Mouse (Mus musculus): ENCODE data around the gene Map2k7. TPM values are rescaled to one million over a fixed set of nuclear protein-coding genes. Genes with fewer than 3 reads are reported as not detected.
A peak's percentile ranks its signal among the peaks of the same experiment; 100 is the strongest.
"Not testable (repeated sequence)": the region's sequence is repeated elsewhere in the genome, so short reads cannot be mapped to it uniquely, and the experiment has no call there.

The Map2k7 gene
- polyA plus RNA-seq, 1 experiment from 2014 or later, result 18.0 TPM

DNA sequence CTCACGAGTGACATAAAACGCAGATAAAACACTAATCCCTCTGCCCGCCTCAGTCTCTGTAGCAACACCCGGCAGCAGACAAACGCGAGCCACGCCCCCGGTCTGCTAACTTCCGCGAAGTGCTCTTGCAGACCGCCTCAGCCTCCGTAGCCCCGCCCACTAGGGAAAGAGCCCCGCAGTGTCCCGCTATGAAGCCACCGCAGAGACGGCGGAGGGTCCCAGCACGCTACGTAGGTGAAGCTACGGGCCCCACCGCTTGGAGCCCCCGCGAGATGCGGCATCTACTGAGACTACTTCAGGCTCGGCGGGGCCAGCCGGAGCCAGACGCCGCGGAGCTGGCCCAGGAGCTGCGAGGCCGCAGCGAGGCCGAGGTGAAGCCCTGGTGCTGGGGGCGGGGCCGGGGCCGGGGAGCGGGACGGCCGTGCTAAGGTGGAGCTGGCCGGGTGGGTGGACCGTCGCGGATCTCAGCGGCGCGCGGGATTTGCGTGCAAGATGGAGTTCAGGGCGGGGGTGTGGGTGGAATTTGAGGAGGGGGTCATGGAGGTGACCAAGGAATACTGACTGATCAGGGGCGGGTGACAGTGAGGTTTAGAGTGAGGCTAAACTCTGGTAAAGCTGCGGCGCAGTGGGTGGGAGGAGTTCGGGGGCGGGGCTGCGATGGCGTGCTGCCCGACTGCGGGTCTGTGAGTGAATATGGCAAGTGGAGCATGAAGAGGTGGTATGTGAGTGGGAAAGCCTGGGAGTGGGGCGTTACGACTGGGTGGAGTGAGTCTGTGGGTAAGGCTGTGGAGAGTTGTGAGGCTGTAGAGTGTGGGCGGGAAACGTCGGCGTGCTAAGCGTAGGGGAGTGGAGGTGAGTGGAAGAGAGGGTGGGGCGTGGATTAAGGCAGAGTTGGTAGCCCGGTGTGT is 14.6 kb downstream of the Map2k7 start, which contains the start of gene Snapc2:
Gene Snapc2, plus strand, starts transcription at position 147 of the 908 bp plus-strand sequence.
- peaks cover 48% of the 10 kb centered on the region for H3K4me1 ChIP-seq
- peak within 1 kb of the TSS; percentile 96 for H3K4me2 ChIP-seq
- peak within 1 kb of the TSS; percentile 89 for H3K9ac ChIP-seq
- no peaks in the 10 kb centered on the region for H3K9me3 ChIP-seq (replicated peaks)
- peak within 1 kb of the TSS; percentile 86 for H3K4me3 ChIP-seq
- no peaks in the 10 kb centered on the region for H3K27me3 ChIP-seq (replicated peaks)
- ATAC-seq, result peak; percentile 92
- H3K27ac ChIP-seq, result peak within 1 kb of the TSS; percentile 86
- WGBS (ENCODE audit: insufficient replicate concordance), result 1% methylated on average over 69 of the region's 69 CpGs
- peaks cover 42% of the 10 kb centered on the region for H3K36me3 ChIP-seq

DNA sequence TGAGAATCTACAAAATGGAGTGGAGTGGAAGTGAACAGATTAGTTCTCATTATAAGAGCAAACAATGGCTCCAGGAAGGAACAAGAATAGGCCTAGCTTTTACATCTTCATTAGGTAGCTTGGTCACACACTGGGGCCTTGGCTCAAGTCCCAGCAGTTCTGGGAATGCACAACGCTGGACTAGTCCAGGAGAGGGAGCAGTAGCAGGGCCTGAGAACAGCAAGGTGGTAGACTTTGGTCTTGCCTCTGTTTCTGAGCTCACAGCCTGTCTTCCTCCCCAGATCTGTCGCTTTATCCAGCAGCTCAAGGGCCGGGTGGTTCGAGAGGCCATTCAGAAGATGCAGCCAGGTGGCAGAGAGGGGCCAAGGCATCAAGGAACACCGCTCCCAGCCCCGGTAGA is 15.5 kb downstream of the Map2k7 start:
- Histone ChIP-seq H3K9ac (peak overlapping the region; percentile 89), H3K9me3 (replicated peaks) (no peaks in the 10 kb centered on the region), H3K4me2 (peak overlapping the region; percentile 96), H3K27me3 (replicated peaks) (no peaks in the 10 kb centered on the region), H3K36me3 (peaks cover 37% of the 10 kb centered on the region), H3K4me3 (peak overlapping the region; percentile 86), H3K27ac (0 out of 2 replicates have a peak overlapping the region, but pooled peaks have one; percentile 21), H3K4me1 (peaks cover 48% of the 10 kb centered on the region)
- 64% methylated on average over 6 of the region's 6 CpGs for WGBS (ENCODE audit: insufficient replicate concordance)
- ATAC-seq, result no peak

DNA sequence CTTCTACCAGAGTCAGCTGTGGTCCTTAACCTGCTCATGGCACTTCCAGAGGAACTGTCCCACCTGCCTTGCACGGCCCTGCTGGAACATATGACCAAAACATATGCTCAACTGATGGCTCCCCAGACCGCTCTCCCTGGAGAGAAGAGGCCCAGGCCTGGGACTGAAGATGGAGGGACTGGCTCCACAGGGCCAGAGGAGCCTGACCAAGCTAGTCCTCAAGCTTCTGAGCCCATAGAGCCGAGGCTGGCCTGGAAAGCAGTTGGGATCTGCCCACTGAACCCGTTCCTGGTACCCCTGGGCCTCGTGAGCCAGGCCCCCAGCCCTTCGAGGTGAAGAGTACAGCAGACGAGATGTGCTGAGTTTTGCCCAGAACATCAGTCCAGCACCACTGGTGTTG is 16.9 kb downstream of the Map2k7 start:
- WGBS (ENCODE audit: insufficient replicate concordance), result 76% methylated on average over 7 of the region's 7 CpGs
- ATAC-seq; H3K4me3 ChIP-seq; H3K4me2 ChIP-seq; H3K9me3 ChIP-seq (replicated peaks); H3K27me3 ChIP-seq (replicated peaks); H3K27ac ChIP-seq; H3K9ac ChIP-seq: not testable (repeated sequence)
- peaks cover 40% of the 10 kb centered on the region for H3K36me3 ChIP-seq
- H3K4me1 ChIP-seq, result peaks cover 46% of the 10 kb centered on the region

DNA sequence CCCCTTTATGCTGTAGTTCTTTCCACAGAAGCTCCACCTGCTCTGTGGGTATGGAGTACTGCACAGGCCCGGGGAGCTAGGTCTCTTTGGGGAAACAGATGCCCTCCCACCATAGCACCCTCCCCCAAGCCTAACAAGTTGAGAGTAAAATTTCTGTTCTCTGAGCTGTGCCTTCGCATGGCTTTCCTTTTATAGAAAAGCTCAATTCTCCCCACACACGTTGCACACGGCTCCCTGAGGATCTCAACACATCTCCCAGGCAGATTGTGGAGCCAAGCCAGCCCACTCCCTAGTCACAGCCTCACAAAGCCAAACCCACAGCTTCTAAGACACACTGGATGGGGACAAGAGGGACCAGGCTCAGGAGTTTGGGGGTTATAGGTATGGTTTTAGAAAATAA is 18.4 kb downstream of the Map2k7 start:
- H3K27ac ChIP-seq, result no peak overlapping the region
- peaks cover 54% of the 10 kb centered on the region for H3K36me3 ChIP-seq

DNA sequence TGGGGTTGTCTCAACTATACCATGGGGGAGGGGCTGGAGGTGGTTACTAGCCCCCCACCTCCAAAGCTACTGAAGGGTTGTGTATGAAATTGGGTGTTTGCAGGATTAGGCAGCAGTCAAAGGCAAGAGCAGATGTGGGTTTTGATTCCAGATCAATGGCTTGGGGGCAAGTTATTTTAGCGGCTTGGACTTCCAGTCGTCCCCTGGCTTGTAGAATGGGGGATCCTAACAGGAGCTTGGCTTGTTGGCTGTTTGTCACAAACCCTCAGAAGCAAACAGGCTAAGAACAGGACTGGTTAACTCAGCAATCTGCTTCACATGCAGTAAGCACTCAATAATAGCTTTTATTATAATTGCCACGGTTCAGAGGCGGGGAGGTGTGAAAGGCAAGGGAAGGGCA is 18.8 kb downstream of the Map2k7 start:
- 86% methylated on average over 4 of the region's 4 CpGs for WGBS (ENCODE audit: insufficient replicate concordance)
- Histone ChIP-seq H3K4me1 (peaks cover 38% of the 10 kb centered on the region), H3K27ac (no peak overlapping the region), H3K36me3 (peaks cover 59% of the 10 kb centered on the region), H3K4me2 (no peak overlapping the region), H3K4me3 (no peak overlapping the region), H3K9ac (no peak overlapping the region), H3K9me3 (replicated peaks) (no peaks in the 10 kb centered on the region), H3K27me3 (replicated peaks) (no peaks in the 10 kb centered on the region)
- ATAC-seq, result no peak

More for the DNA sequence above, 18.4 kb downstream of the Map2k7 start:
- H3K4me3 ChIP-seq, result no peak overlapping the region
- H3K27me3 ChIP-seq (replicated peaks), result no peaks in the 10 kb centered on the region
- no peak for ATAC-seq
- no peak overlapping the region for H3K9ac ChIP-seq
- H3K4me1 ChIP-seq, result peaks cover 42% of the 10 kb centered on the region
- H3K4me2 ChIP-seq, result no peak overlapping the region
- WGBS (ENCODE audit: insufficient replicate concordance), result 61% methylated on average over 4 of the region's 4 CpGs
- no peaks in the 10 kb centered on the region for H3K9me3 ChIP-seq (replicated peaks)

DNA sequence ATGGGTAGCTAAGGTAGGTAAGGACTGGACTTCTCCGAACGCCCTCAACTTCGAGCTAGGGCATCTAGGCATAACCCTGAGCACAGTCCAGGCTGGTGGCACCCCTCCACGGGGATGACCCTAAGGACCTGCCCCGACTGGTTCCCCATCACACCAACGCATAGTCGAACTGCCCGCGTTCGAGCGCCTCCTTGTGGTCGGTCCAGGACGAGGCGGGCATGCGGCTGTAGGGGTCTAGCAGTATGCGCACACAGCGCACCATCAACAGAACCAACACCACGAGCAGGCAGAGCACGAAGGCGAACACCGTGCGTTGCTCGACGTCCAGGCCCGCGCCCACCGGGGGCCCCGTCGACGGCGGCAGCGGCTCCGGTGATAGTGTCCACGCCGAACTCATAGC is 19.7 kb downstream of the Map2k7 start:
- 3% methylated on average over 35 of the region's 35 CpGs for WGBS (ENCODE audit: insufficient replicate concordance)
- H3K36me3 ChIP-seq, result peaks cover 67% of the 10 kb centered on the region
- H3K4me2 ChIP-seq, result peak overlapping the region; percentile 99
- no peaks in the 10 kb centered on the region for H3K27me3 ChIP-seq (replicated peaks)
- peak; percentile 50 for ATAC-seq
- peak overlapping the region; percentile 64 for H3K4me3 ChIP-seq
- no peak overlapping the region for H3K27ac ChIP-seq
- peaks cover 33% of the 10 kb centered on the region for H3K4me1 ChIP-seq
- H3K9ac ChIP-seq, result peak overlapping the region; percentile 70
- no peaks in the 10 kb centered on the region for H3K9me3 ChIP-seq (replicated peaks)

DNA sequence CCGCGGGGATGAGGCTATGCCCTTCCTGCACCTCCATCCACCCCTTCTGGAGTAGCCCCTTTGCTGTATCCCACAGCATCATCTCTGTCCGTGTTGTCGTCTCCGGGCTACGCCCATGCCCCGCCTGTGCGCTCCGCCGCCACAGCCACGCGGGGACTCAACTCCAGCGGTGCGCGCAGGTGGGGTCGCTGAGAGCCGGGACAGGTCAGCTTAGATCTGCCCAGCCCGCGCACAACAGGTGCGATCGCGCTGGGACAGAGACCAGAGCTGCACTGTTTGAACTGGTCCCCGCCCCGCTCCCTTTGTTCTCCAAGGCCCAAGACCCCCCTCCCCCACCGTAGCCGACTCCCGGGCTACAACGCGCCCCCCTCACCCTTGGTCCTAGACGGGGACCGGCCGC is 20.1 kb downstream of the Map2k7 start:
- peaks cover 72% of the 10 kb centered on the region for H3K36me3 ChIP-seq
- ATAC-seq, result peak; percentile 64

DNA sequence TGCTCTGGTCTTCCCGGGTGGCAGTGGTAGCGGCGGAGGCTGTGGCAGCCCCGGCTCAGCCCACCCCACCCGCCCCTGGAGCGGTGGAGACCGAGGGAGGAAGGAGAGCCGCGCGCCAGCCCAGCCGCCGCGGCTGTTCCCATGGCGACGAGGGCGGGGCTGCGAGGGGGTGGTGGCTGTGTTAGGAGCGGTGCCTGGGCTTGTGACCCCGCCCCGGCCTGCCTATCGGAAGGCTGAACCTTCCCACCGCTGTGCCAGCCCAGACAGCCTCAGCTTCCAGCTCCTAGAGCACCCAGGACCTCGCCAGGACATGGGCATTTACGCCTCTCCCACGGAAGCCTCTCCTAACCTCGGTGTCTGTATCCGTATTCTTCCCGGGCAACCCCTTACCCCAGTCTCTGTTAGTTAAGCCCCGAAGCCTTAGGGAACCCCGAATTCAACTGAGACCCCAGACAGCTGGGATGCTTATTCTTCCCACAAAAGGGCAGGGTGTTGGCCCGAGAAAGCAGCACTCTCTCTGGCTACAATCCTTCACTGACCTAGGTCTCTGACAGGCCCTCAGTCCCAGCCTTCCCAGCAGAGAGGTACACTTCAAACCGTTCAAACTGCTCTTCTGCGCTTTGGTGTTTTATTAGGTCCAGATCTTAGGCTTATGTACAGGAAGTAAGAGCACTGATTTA is 20.7 kb downstream of the Map2k7 start, which contains the start of gene Ctxn1:
Gene Ctxn1, minus strand, starts transcription at position 150 of the 680 bp plus-strand sequence.
- WGBS (ENCODE audit: insufficient replicate concordance), result 9% methylated on average over 33 of the region's 33 CpGs
- peaks cover 76% of the 10 kb centered on the region for H3K36me3 ChIP-seq

More for the DNA sequence above, 20.1 kb downstream of the Map2k7 start:
- whole genome bisulfite sequencing (ENCODE audit: insufficient replicate concordance), result 1% methylated on average over 31 of the region's 32 CpGs
- peak overlapping the region; percentile 64 for H3K4me3 ChIP-seq
- H3K27me3 ChIP-seq (replicated peaks), result no peaks in the 10 kb centered on the region
- H3K27ac ChIP-seq, result peak overlapping the region; percentile 64
- peak overlapping the region; percentile 99 for H3K4me2 ChIP-seq
- H3K4me1 ChIP-seq, result peaks cover 30% of the 10 kb centered on the region
- H3K9me3 ChIP-seq (replicated peaks), result no peaks in the 10 kb centered on the region
- peak overlapping the region; percentile 70 for H3K9ac ChIP-seq

DNA sequence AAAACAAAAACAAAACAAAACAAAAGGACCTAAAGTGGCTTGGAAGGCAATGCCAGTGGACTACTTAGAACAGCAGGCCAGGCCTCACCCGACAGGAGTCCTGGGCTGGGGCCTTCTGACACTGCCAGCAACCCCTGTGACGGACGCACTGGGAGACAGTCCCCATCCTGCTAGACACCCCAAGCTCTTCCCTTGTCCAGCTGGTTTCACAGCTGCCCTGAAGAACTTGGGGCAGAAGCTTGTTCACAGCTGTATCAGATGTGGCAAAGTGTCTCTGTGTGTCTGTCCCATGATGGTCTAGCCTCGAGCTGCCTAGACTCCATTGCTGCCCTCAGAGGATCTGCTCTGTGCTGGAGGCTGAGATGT is 21.2 kb downstream of the Map2k7 start:
- H3K4me2 ChIP-seq, result peak overlapping the region; percentile 99
- H3K9me3 ChIP-seq (replicated peaks), result no peaks in the 10 kb centered on the region
- peak overlapping the region; percentile 75; the same call in 1 of the 2 replicates for H3K27ac ChIP-seq
- H3K4me1 ChIP-seq, result peaks cover 22% of the 10 kb centered on the region
- H3K9ac ChIP-seq, result 0 out of 2 replicates have a peak overlapping the region, but pooled peaks have one; percentile 19
- ATAC-seq, result no peak
- WGBS (ENCODE audit: insufficient replicate concordance), result 82% methylated on average over 4 of the region's 4 CpGs
- peaks cover 76% of the 10 kb centered on the region for H3K36me3 ChIP-seq
- H3K4me3 ChIP-seq, result no peak overlapping the region
- H3K27me3 ChIP-seq (replicated peaks), result no peaks in the 10 kb centered on the region

More for the DNA sequence above, 20.7 kb downstream of the Map2k7 start, which contains the start of gene Ctxn1:
- H3K4me3 ChIP-seq, result peak within 1 kb of the TSS; percentile 64
- H3K27ac ChIP-seq, result peak within 1 kb of the TSS; percentile 75
- no peaks in the 10 kb centered on the region for H3K27me3 ChIP-seq (replicated peaks)
- peak within 1 kb of the TSS; percentile 99 for H3K4me2 ChIP-seq
- H3K9ac ChIP-seq, result peak within 1 kb of the TSS; percentile 70
- H3K4me1 ChIP-seq, result peaks cover 24% of the 10 kb centered on the region
- ATAC-seq, result peak; percentile 94
- H3K9me3 ChIP-seq (replicated peaks), result no peaks in the 10 kb centered on the region

DNA sequence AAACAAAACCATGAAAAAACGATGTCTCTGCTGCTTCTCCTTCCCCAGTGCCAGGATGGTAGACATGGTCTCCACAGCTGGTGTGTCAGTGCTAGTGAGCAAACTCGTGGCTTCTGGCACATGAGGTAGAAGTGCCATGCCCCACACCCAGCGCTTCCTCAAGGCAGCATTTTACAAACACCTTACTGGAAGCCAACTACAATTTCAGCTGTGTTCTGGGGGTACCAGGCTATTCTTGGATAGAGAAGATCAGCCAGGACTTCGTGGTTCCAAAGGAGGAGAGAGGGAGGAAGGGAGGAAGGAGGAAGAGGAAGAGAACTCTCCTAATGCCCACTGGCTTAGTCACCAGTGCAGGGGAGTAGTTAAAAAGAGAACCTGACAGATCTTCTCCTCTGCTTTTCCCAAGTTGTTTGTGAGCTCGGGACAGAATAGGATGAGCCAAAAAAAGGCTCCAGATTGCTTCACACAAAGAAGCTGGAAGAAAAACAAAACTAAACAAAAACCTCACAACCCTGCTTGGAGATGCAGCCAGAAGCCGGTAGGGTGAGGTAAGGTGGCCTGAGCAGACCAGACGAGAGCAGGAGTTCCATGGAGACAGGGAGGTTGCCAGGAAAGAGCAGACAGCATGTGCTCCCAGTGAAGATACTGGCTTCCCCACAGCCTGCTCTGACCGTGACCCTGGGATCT is 24.7 kb downstream of the Map2k7 start:
- H3K36me3 ChIP-seq, result peaks cover 88% of the 10 kb centered on the region
- peaks cover 18% of the 10 kb centered on the region for H3K4me1 ChIP-seq
- H3K27me3 ChIP-seq (replicated peaks), result no peaks in the 10 kb centered on the region
- H3K9ac ChIP-seq, result no peak overlapping the region
- no peaks in the 10 kb centered on the region for H3K9me3 ChIP-seq (replicated peaks)
- no peak overlapping the region for H3K27ac ChIP-seq
- no peak overlapping the region for H3K4me3 ChIP-seq
- H3K4me2 ChIP-seq, result no peak overlapping the region
- WGBS (ENCODE audit: insufficient replicate concordance), result 73% methylated on average over 8 of the region's 8 CpGs
- no peak for ATAC-seq

DNA sequence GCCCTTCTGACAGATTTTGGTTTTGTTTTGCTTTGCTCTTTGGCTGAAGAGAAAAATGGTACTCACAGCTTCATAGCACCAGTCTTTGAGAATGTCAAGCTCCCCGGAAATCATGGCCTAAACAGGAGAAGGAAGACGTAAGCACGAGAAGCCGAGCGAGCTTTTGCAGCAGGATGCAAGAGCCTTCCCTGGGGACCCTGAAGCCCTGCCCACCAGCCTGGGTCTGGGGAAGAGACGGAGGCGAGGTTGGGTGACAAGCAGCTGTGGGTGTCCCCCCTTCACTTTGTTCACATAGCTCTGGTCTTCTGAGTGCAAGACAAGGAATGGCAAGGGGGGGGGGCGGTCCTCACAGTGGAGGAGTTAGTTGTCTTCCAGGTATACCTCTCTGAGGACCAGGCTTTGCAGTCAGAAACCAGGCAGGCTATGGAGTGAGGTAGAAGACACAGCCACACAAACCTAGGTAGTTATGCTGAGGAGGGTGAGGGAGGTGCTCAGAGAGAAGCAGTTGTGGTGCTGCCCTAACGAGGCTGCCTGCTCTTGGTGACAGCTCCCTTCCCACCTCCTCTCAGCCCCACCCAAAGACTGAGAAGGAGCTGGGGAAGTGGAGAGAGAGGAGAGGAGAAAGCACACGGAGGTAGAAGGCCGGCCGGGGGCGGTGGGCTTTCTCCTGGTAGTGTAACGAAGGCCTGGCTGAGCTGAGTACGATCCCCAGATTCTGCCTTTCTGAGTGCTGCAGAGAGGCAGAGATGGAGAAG is 26.8 kb downstream of the Map2k7 start:
- no peak overlapping the region for H3K9ac ChIP-seq
- no peak overlapping the region for H3K4me3 ChIP-seq
- no peaks in the 10 kb centered on the region for H3K9me3 ChIP-seq (replicated peaks)
- WGBS (ENCODE audit: insufficient replicate concordance), result 84% methylated on average over 15 of the region's 15 CpGs
- no peak overlapping the region for H3K27ac ChIP-seq
- H3K4me2 ChIP-seq, result no peak overlapping the region
- H3K36me3 ChIP-seq, result peaks cover 100% of the 10 kb centered on the region
- no peaks in the 10 kb centered on the region for H3K27me3 ChIP-seq (replicated peaks)
- no peaks in the 10 kb centered on the region for H3K4me1 ChIP-seq
- ATAC-seq, result no peak
